Mouse (Mus musculus) G1E (cell line): ENCODE results near the gene Wdfy3. TPM values are rescaled to one million over a fixed set of nuclear protein-coding genes. Genes with fewer than 3 reads are reported as not detected.
"Not testable (repeated sequence)": the region's sequence is repeated elsewhere in the genome, so short reads cannot be mapped to it uniquely, and the experiment has no call there.

Experiments
- ATAC-seq: 2 replicates; pipeline ENCODE4 v1.8.0; 2016; ENCODE audit warnings: mild to moderate bottlenecking; ENCODE audit not compliant: insufficient number of reproducible peaks, poor library complexity, low FRiP score, severe bottlenecking; ENCODE audit errors: extremely low read depth
- DNase-seq: peaks from one replicate; pipeline ENCODE4 v3.0.0; 2012; ENCODE audit warnings: low spot score
- H3K27me3 ChIP-seq: 2 replicates; pipeline ENCODE4 v1.6.1; 2012; ENCODE audit warnings: mild to moderate bottlenecking, low read length, inconsistent platforms; ENCODE audit not compliant: insufficient read depth
- H3K36me3 ChIP-seq: replicated peaks from 2 replicates; pipeline ENCODE3; 2012; ENCODE audit warnings: mild to moderate bottlenecking, inconsistent platforms
- H3K4me1 ChIP-seq: 2 replicates; pipeline ENCODE4 v1.6.1; 2012; ENCODE audit warnings: low read depth, low read length, inconsistent platforms, mixed read lengths; ENCODE audit not compliant: insufficient read depth
- H3K4me3 ChIP-seq: 2 replicates; pipeline ENCODE4 v1.5.1; 2012; ENCODE audit warnings: low read depth, mild to moderate bottlenecking, inconsistent platforms, low read length, moderate library complexity, mixed read lengths
- H3K9me3 ChIP-seq: replicated peaks from 2 replicates; pipeline ENCODE4 v1.6.1; 2012; ENCODE audit warnings: inconsistent platforms
- CTCF ChIP-seq: IDR thresholded peaks from 2 replicates; pipeline ENCODE4 v1.5.1; 2012; ENCODE audit warnings: low read depth, low read length, inconsistent platforms, mixed read lengths
- GATA1 ChIP-seq: IDR thresholded peaks from 2 replicates; pipeline ENCODE4 v1.6.1; 2012; ENCODE audit warnings: borderline replicate concordance, low read length, inconsistent platforms, mixed read lengths
- GATA2 ChIP-seq: IDR thresholded peaks from 2 replicates; pipeline ENCODE4 v1.6.1; 2012; ENCODE audit warnings: low read depth, low read length, inconsistent platforms, borderline replicate concordance
- POLR2AphosphoS5 ChIP-seq: IDR thresholded peaks from 2 replicates; pipeline ENCODE4 v1.6.1; 2012; ENCODE audit warnings: low read depth, low read length, inconsistent platforms; ENCODE audit not compliant: insufficient replicate concordance
- TAL1 ChIP-seq: conservative IDR thresholded peaks from 2 replicates; pipeline ENCODE4 v1.6.1; 2012; ENCODE audit warnings: low read depth, low read length, inconsistent platforms, mixed read lengths
- polyA plus RNA-seq: library from polyadenylated mRNA; stranded (reverse); fragments of >175 nt; gene quantifications from 2 replicates; pipeline ENCODE4 v1.2.3, GENCODE M21; 2012
- total RNA-seq, 2 experiments: library from RNA; stranded (forward) in 1 of 2; stranded (reverse) in 1 of 2; fragments of 200-1000 nt in 1 of 2; fragments of >200 nt in 1 of 2; fragmentation: Nextera tagmentation in 1 of 2; gene quantifications; 2 replicates each; pipeline ENCODE4 v1.2.3; 2014 to 2017

The Wdfy3 gene
- total RNA-seq (2014; fragmentation: Nextera tagmentation) = not detected in 2 replicates
- 0.05 TPM in 1 of 2 replicates, not detected in the other for total RNA-seq (2017)
- not detected in 2 replicates for polyA plus RNA-seq

DNA sequence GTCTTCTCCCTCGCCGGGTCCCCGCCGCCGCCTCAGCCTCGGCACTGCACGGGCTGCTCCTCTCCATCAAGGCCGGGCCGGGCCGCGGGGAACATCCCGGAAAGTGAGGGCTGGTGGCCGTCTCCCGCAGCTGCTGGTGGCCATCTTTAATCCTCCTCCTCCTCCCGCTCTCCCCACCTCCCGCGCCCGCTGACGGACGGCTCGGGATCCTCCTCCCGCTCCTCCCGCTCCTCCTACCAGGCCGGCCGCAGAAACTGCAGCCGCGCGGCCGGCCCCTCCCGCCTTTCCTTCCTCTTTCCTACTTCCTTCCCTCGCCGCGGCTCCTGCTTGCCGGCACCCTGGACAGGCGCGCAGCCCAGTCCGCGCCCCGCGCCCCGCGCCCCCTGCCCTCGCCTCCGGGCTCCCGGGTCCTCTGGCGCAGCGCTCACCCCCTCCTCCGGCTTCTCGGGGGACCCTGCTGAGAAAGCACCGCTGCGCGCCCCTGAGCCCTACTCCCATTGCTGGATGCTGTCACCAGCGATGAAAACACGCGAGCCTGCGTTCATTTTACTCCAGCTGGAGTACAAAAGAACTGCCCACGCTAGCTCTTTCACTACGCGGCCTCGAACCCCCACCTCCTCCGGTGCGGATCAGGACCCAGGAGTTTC, at the start of gene Wdfy3:
Gene Wdfy3, minus strand, starts transcription at position 155 of the 647 bp plus-strand sequence.
- no peak for ATAC-seq
- H3K36me3 ChIP-seq = no peaks in the 10 kb centered on the region
- no peaks in the 10 kb centered on the region for H3K4me1 ChIP-seq
- H3K9me3 ChIP-seq = peaks cover 43% of the 10 kb centered on the region
- TF ChIP-seq GATA1 = no peak
- TF ChIP-seq POLR2AphosphoS5 = no peak
- TF ChIP-seq CTCF = no peak
- no peak for TF ChIP-seq TAL1
- TF ChIP-seq GATA2 = no peak
- H3K27me3 ChIP-seq = no peaks in the 10 kb centered on the region
- no peak within 1 kb of the TSS; the same call in 1 of the 2 replicates for H3K4me3 ChIP-seq
- DNase-seq = no peak

DNA sequence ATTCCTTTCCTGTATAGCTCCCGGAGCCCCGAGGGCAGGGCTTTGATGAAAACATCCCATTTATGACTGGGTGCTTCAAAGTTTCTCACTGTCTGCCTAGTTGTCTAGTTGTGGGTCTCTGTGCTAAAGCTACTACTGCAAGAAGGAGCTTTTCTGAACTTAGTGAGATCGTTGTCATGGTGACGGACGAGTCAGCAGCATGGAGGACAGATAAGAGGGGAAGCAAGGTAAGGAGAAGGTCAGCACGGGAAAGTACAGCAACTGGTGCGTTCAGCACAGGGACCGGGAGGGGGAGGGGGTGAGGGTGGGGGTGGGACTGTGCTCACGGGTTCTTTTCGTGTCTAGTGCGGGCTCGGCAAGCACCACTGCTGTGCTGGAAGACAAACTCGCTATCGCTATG, 43.3 kb upstream of the Wdfy3 start:
- TF ChIP-seq GATA1 = no peak
- no peak for TF ChIP-seq POLR2AphosphoS5
- no peak for TF ChIP-seq CTCF
- no peak for TF ChIP-seq TAL1
- TF ChIP-seq GATA2 = no peak
- no peak for DNase-seq
- H3K4me3 ChIP-seq = no peak overlapping the region
- ATAC-seq = no peak
- peaks cover 42% of the 10 kb centered on the region for H3K9me3 ChIP-seq
- no peaks in the 10 kb centered on the region for H3K4me1 ChIP-seq
- H3K27me3 ChIP-seq = no peaks in the 10 kb centered on the region
- H3K36me3 ChIP-seq = no peaks in the 10 kb centered on the region

DNA sequence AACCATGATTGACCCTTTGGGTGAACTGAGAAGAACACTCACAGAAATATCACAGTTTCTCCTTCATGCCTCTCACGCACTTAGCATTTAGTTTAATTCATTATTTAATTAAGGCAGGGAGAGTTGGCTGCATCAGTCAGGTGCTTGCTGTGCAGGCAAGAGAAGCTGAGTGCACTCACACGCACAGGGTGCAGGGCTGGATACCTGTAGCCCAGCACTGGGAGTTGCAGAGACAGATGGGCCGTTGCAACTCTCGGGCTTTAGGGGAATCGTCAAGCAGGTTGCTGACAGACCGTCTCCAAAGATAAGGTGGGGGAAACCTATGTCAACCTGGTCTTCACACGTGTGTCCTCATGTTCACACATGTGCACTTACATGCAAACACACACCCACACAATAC, 42.3 kb upstream of the Wdfy3 start:
- Histone ChIP-seq H3K9me3 (peaks cover 39% of the 10 kb centered on the region), H3K27me3 (no peaks in the 10 kb centered on the region), H3K4me1 (no peaks in the 10 kb centered on the region), H3K36me3 (no peaks in the 10 kb centered on the region), H3K4me3 (no peak overlapping the region)
- no peak for ATAC-seq
- no peak for TF ChIP-seq GATA1
- no peak for TF ChIP-seq POLR2AphosphoS5
- no peak for TF ChIP-seq TAL1
- TF ChIP-seq GATA2 = no peak
- no peak for TF ChIP-seq CTCF
- DNase-seq = no peak

DNA sequence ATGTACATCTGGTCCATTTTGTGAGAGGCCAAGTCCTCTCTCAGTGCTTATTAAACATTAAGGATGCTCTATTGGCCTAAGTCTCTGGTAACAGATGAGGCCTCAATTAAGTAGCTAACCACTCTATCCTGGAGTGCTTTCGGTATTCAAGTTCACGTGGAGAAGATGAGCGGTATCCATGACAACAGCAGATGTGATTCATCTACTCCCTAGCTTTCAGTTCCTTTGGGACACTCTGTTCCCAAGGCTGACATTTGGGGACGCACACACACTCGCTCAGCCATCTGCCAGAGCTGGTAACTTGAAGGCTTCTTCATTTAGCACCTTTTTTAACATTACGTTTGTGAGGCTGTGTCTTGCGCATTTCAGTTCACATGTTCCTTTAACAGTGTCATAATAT, 40.3 kb upstream of the Wdfy3 start:
- H3K36me3 ChIP-seq = no peaks in the 10 kb centered on the region
- H3K4me3 ChIP-seq = no peak overlapping the region
- no peak for DNase-seq
- no peaks in the 10 kb centered on the region for H3K4me1 ChIP-seq
- peaks cover 37% of the 10 kb centered on the region for H3K9me3 ChIP-seq
- no peak for ATAC-seq
- H3K27me3 ChIP-seq = no peaks in the 10 kb centered on the region
- TF ChIP-seq POLR2AphosphoS5 (no peak), GATA2 (no peak), TAL1 (no peak), GATA1 (no peak), CTCF (no peak)

DNA sequence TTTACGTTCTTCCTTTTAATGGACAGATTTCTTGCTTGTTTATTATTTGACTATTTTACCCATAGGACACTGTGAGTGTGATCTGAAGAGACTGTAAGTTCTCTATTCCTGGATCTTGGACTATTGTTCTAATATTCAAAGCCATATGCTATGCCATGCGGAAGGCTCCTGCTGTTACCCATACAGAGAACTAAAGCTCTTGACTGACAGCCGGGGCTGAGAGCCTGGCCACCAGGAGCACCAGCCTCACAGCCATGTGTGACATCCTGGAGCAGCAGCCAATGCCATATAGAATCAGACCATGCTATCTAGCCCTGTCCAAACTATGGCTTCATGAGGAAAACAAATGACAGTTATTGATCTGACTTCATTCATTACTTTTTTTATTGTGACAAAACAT, 36.2 kb upstream of the Wdfy3 start:
- Histone ChIP-seq H3K9me3 (peaks cover 38% of the 10 kb centered on the region), H3K4me1 (no peaks in the 10 kb centered on the region), H3K4me3 (no peak overlapping the region), H3K27me3 (no peaks in the 10 kb centered on the region), H3K36me3 (no peaks in the 10 kb centered on the region)
- no peak for DNase-seq
- no peak for TF ChIP-seq POLR2AphosphoS5
- ATAC-seq = no peak

DNA sequence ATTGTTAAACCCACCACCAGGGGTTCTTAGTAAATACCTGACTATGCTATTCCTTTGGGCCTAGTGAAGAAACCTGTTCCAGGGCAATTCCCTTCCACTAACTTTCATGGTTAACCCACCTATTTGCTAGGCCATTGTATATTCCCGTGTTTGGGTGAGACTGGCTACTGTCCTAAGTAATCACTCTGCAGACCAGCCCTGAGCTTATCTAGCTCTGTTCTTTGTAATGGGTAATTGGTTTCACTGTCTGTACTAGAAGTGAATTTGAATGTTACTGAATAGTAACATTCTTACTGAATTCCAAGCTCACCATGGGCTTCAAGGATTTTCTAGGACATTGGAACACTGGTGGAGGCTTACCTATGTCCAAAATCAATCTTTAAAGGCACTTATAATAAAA, 32.1 kb upstream of the Wdfy3 start:
- H3K4me1 ChIP-seq, H3K27me3 ChIP-seq, ATAC-seq, H3K4me3 ChIP-seq, DNase-seq, H3K36me3 ChIP-seq: not testable (repeated sequence)
- H3K9me3 ChIP-seq = peaks cover 49% of the 10 kb centered on the region
